Mouse (Mus musculus) cerebellum, adult (tissue): Measurements from ENCODE around the gene Atg10.
A peak's percentile ranks its signal among the peaks of the same experiment; 100 is the strongest.

Source experiments
- ATAC-seq: cut with Nextera tagmentation; 2 replicates; pipeline ENCODE4 v1.9.2; 2017; ENCODE audit warnings: mild to moderate bottlenecking, moderate library complexity, mixed read lengths; ENCODE audit not compliant: insufficient number of reproducible peaks, low FRiP score, low TSS enrichment

Gene Atg10

GRCm38 (mm10) chr13:90907376-90907775, 316.4 kb downstream of the Atg10 start:
- no peak for ATAC-seq

GRCm38 (mm10) chr13:90905176-90905575, 318.6 kb downstream of the Atg10 start, which contains the start of gene Atp6ap1l:
Atp6ap1l (minus strand) TSS chr13:90905355.
- no peak for ATAC-seq

DNA sequence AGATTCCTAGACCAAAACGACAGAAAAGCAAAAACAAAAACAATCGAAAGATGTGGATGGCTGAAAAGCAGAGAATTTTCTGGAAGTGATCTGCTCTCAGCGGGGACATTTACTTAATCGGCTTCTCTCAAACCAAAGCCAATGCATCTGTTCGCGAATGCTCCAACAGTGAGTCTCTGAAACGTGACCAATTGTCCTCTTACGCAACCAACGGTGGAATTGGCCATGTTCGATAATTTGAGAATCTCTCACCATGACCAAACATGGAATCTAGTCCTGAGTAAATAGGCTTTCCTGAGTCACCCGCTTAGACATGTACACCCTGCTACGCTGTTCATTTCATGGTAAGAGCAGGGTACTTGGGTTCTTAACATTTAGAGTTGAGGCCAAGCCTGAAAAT, 326.9 kb downstream of the Atg10 start:
- no peak for ATAC-seq

- ATAC-seq, result peak; percentile 66
Observed at GRCm38 (mm10) chr13:90896098-90896497, 327.7 kb downstream of the Atg10 start.

DNA sequence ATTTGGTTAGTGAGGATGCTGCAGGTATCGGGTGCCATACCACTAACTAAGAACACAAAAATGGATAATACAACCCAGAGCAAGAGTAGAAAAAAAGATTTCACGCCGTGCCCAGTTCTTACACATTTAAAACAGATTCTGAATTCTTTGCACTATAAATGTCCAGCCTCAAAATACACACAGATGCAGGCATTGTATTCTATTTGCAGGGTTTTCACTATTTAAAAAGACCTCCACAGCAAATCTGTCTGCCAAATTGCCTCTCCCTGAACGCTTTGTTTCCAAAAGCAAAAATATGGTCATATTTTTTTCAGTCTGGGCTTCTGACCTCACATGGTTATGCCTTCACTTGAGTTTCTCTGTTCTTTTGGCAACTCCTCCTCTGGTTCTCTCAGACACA, 328.9 kb downstream of the Atg10 start:
- ATAC-seq, result no peak

DNA sequence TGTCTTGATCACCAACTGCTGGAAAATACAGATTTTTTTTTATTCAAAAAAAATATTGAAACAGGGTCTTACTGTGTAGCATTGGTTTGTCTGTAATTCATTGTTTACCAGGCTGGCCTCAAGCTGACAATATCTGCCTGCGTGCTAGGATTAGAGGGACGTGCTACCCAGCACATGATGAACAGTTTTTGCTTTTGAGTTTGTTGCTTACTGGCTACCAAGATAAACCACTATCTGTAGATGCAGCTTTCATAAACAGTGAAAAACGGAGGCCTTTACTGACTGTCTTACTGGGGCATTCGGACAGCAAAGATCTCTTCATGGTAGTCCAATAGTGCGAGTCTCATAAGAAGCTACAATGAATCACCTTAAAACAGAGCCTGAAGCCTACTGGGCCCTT, 333.7 kb downstream of the Atg10 start:
- no peak for ATAC-seq

DNA sequence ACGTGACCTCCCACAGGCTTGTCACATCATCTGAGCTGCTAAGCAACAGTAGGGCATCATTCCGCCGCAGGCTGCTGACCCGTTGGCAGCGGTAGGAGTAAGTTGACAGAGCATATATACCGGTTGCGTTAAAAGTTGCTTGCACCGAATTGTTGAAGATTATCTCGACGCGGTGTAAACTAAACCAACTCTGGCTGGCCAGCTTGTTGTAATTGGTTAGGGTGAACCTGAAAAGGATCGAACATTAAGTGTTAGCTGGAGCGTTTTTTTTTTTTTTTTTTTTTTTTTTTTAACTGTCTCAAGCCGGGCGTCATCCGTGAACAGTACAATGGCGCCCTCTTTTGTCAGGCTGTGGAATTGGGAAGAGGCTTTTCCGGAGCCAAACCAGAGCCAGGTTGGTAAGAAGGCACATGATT, 337.2 kb downstream of the Atg10 start:
- peak; percentile 33 for ATAC-seq

DNA sequence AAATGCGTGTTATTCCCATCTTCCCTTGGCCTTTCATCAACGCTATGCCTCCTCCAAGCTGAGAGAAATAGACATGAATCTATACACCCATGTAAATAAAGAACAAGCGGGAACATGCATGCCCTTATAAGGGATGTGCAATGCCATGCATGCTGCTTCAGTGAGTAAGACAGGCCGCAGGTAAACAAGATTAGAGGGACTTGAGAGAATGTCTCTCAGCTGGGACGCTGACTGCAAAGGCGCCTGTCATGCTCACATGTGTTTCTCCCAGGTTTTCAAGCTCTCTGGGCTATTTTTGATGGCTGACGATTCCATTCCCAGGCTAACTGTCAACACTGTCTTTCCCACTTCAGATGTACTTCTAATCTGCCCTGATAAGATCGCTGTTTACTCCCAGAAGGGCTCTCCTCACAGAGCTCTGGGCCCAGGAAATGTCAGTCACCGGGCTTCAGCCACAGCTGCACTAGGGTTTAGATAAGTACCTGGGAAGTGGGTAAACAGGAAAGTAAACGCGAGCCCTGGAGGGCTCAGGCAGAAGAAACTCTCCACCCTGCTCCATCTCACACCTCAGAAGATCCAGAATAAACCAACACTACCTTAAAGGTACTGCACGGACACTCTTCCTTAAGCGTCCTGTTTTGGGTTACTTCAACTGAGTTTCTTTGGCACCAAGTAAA, 337.8 kb downstream of the Atg10 start:
- ATAC-seq, result peak; percentile 28; the same call in 1 of the 2 replicates
